Mouse (Mus musculus): ENCODE results near the gene Hat1. TPM values are rescaled to one million over a fixed set of nuclear protein-coding genes. Genes with fewer than 3 reads are reported as not detected.

Hat1 gene
- polyA plus RNA-seq, 1 experiment from 2014 or later = 121 TPM

- Histone ChIP-seq H3K4me1 (ENCODE audit: control insufficient read depth, insufficient read depth, low read length) (no peaks in the 10 kb centered on the region), H3K4me2 (ENCODE audit: low read depth, low read length) (no peak overlapping the region), H3K4me3 (ENCODE audit: low read length) (no peak overlapping the region), H3K9ac (ENCODE audit: low read length) (no peak overlapping the region), H3K27ac (ENCODE audit: low read length) (no peak overlapping the region), H3K36me3 (ENCODE audit: control insufficient read depth, insufficient read depth) (no peaks in the 10 kb centered on the region), H3K27me3 (ENCODE audit: control insufficient read depth, insufficient read depth, low read length) (no peaks in the 10 kb centered on the region), H3K9me3 (replicated peaks; ENCODE audit: control insufficient read depth, low read length) (no peaks in the 10 kb centered on the region)
- 75% methylated on average over 11 of the region's 11 CpGs for WGBS
- no peak for ATAC-seq (replicated peaks; ENCODE audit: extremely low read depth, insufficient read depth, low FRiP score)
Measured at GRCm38 (mm10) chr2:71466861-71467450, 78.2 kb downstream of the Hat1 start.

- no peak overlapping the region for H3K4me2 ChIP-seq (ENCODE audit: low read depth, low read length)
- no peaks in the 10 kb centered on the region for H3K27me3 ChIP-seq (ENCODE audit: control insufficient read depth, insufficient read depth, low read length)
- no peaks in the 10 kb centered on the region; the same call in 1 of the 2 replicates for H3K4me1 ChIP-seq (ENCODE audit: control insufficient read depth, insufficient read depth, low read length)
- H3K27ac ChIP-seq (ENCODE audit: low read length) = no peak overlapping the region
- no peak overlapping the region for H3K4me3 ChIP-seq (ENCODE audit: low read length)
- no peak overlapping the region for H3K9ac ChIP-seq (ENCODE audit: low read length)
- no peaks in the 10 kb centered on the region for H3K36me3 ChIP-seq (ENCODE audit: control insufficient read depth, insufficient read depth)
- no peaks in the 10 kb centered on the region for H3K9me3 ChIP-seq (replicated peaks; ENCODE audit: control insufficient read depth, low read length)
- ATAC-seq (replicated peaks; ENCODE audit: extremely low read depth, insufficient read depth, low FRiP score) = no peak
- WGBS = 82% methylated on average over 6 of the region's 6 CpGs
Measured at GRCm38 (mm10) chr2:71471094-71471493, 82.3 kb downstream of the Hat1 start.

- H3K4me3 ChIP-seq (ENCODE audit: low read length) = no peak overlapping the region
- H3K27ac ChIP-seq (ENCODE audit: low read length) = no peak overlapping the region
- 66% methylated on average over 7 of the region's 7 CpGs for WGBS
- H3K36me3 ChIP-seq (ENCODE audit: control insufficient read depth, insufficient read depth) = no peaks in the 10 kb centered on the region
- no peaks in the 10 kb centered on the region for H3K27me3 ChIP-seq (ENCODE audit: control insufficient read depth, insufficient read depth, low read length)
- no peak overlapping the region for H3K9ac ChIP-seq (ENCODE audit: low read length)
- H3K9me3 ChIP-seq (replicated peaks; ENCODE audit: control insufficient read depth, low read length) = peaks cover 5% of the 10 kb centered on the region
- no peak overlapping the region for H3K4me2 ChIP-seq (ENCODE audit: low read depth, low read length)
- H3K4me1 ChIP-seq (ENCODE audit: control insufficient read depth, insufficient read depth, low read length) = no peaks in the 10 kb centered on the region; the same call in 1 of the 2 replicates
- ATAC-seq (replicated peaks; ENCODE audit: extremely low read depth, insufficient read depth, low FRiP score) = no peak
Measured at GRCm38 (mm10) chr2:71473830-71474229, 85.1 kb downstream of the Hat1 start.

GRCm38 (mm10) chr2:71474345-71474744 is 85.6 kb downstream of the Hat1 start:
- H3K4me3 ChIP-seq (ENCODE audit: low read length) = no peak overlapping the region
- no peaks in the 10 kb centered on the region for H3K36me3 ChIP-seq (ENCODE audit: control insufficient read depth, insufficient read depth)
- H3K4me2 ChIP-seq (ENCODE audit: low read depth, low read length) = no peak overlapping the region
- H3K27me3 ChIP-seq (ENCODE audit: control insufficient read depth, insufficient read depth, low read length) = no peaks in the 10 kb centered on the region
- no peak overlapping the region for H3K27ac ChIP-seq (ENCODE audit: low read length)
- no peak for ATAC-seq (replicated peaks; ENCODE audit: extremely low read depth, insufficient read depth, low FRiP score)
- no peak overlapping the region for H3K9ac ChIP-seq (ENCODE audit: low read length)
- 43% methylated on average over 7 of the region's 7 CpGs for WGBS
- H3K4me1 ChIP-seq (ENCODE audit: control insufficient read depth, insufficient read depth, low read length) = no peaks in the 10 kb centered on the region; the same call in 1 of the 2 replicates
- peaks cover 5% of the 10 kb centered on the region for H3K9me3 ChIP-seq (replicated peaks; ENCODE audit: control insufficient read depth, low read length)

- Histone ChIP-seq H3K9me3 (replicated peaks; ENCODE audit: control insufficient read depth, low read length) (peaks cover 5% of the 10 kb centered on the region), H3K36me3 (ENCODE audit: control insufficient read depth, insufficient read depth) (no peaks in the 10 kb centered on the region), H3K27ac (ENCODE audit: low read length) (no peak overlapping the region), H3K4me2 (ENCODE audit: low read depth, low read length) (no peak overlapping the region), H3K27me3 (ENCODE audit: control insufficient read depth, insufficient read depth, low read length) (no peaks in the 10 kb centered on the region), H3K4me1 (ENCODE audit: control insufficient read depth, insufficient read depth, low read length) (peaks cover 3% of the 10 kb centered on the region; the same call in 1 of the 2 replicates), H3K9ac (ENCODE audit: low read length) (no peak overlapping the region), H3K4me3 (ENCODE audit: low read length) (no peak overlapping the region)
- WGBS = 77% methylated on average over 10 of the region's 10 CpGs
- ATAC-seq (replicated peaks; ENCODE audit: extremely low read depth, insufficient read depth, low FRiP score) = no peak
Measured at GRCm38 (mm10) chr2:71475311-71475710, 86.6 kb downstream of the Hat1 start.

- H3K4me3 ChIP-seq (ENCODE audit: low read length) = no peak overlapping the region
Measured at GRCm38 (mm10) chr2:71475760-71476159, 87.0 kb downstream of the Hat1 start.

GRCm38 (mm10) chr2:71477787-71478186 is 89.0 kb downstream of the Hat1 start:
- no peaks in the 10 kb centered on the region for H3K27me3 ChIP-seq (ENCODE audit: control insufficient read depth, insufficient read depth, low read length)
- no peak overlapping the region for H3K4me2 ChIP-seq (ENCODE audit: low read depth, low read length)
- H3K27ac ChIP-seq (ENCODE audit: low read length) = no peak overlapping the region
- no peak overlapping the region for H3K4me3 ChIP-seq (ENCODE audit: low read length)
- no peak for ATAC-seq (replicated peaks; ENCODE audit: extremely low read depth, insufficient read depth, low FRiP score)
- H3K9me3 ChIP-seq (replicated peaks; ENCODE audit: control insufficient read depth, low read length) = peaks cover 5% of the 10 kb centered on the region
- H3K4me1 ChIP-seq (ENCODE audit: control insufficient read depth, insufficient read depth, low read length) = peaks cover 3% of the 10 kb centered on the region; the same call in 1 of the 2 replicates
- H3K9ac ChIP-seq (ENCODE audit: low read length) = no peak overlapping the region
- no peaks in the 10 kb centered on the region for H3K36me3 ChIP-seq (ENCODE audit: control insufficient read depth, insufficient read depth)

More at GRCm38 (mm10) chr2:71475760-71476159, 87.0 kb downstream of the Hat1 start:
- H3K9me3 ChIP-seq (replicated peaks; ENCODE audit: control insufficient read depth, low read length) = peaks cover 5% of the 10 kb centered on the region
- no peak overlapping the region for H3K4me2 ChIP-seq (ENCODE audit: low read depth, low read length)
- 88% methylated on average over 4 of the region's 4 CpGs for WGBS
- H3K9ac ChIP-seq (ENCODE audit: low read length) = no peak overlapping the region
- no peaks in the 10 kb centered on the region for H3K36me3 ChIP-seq (ENCODE audit: control insufficient read depth, insufficient read depth)
- H3K27me3 ChIP-seq (ENCODE audit: control insufficient read depth, insufficient read depth, low read length) = no peaks in the 10 kb centered on the region
- ATAC-seq (replicated peaks; ENCODE audit: extremely low read depth, insufficient read depth, low FRiP score) = no peak
- peaks cover 3% of the 10 kb centered on the region; the same call in 1 of the 2 replicates for H3K4me1 ChIP-seq (ENCODE audit: control insufficient read depth, insufficient read depth, low read length)
- H3K27ac ChIP-seq (ENCODE audit: low read length) = no peak overlapping the region

- Histone ChIP-seq H3K4me2 (ENCODE audit: low read depth, low read length) (no peak overlapping the region), H3K27ac (ENCODE audit: low read length) (no peak overlapping the region), H3K27me3 (ENCODE audit: control insufficient read depth, insufficient read depth, low read length) (no peaks in the 10 kb centered on the region), H3K36me3 (ENCODE audit: control insufficient read depth, insufficient read depth) (no peaks in the 10 kb centered on the region), H3K9me3 (replicated peaks; ENCODE audit: control insufficient read depth, low read length) (peaks cover 5% of the 10 kb centered on the region), H3K4me1 (ENCODE audit: control insufficient read depth, insufficient read depth, low read length) (0 out of 2 replicates have a peak, but pooled peaks cover 3% of the 10 kb centered on the region), H3K9ac (ENCODE audit: low read length) (no peak overlapping the region), H3K4me3 (ENCODE audit: low read length) (no peak overlapping the region)
- 21% methylated on average over 7 of the region's 7 CpGs for WGBS
- no peak for ATAC-seq (replicated peaks; ENCODE audit: extremely low read depth, insufficient read depth, low FRiP score)
Measured at GRCm38 (mm10) chr2:71479917-71480316, 91.2 kb downstream of the Hat1 start.

- WGBS = 71% methylated on average over 6 of the region's 6 CpGs
- H3K9ac ChIP-seq (ENCODE audit: low read length) = no peak overlapping the region
- peaks cover 5% of the 10 kb centered on the region for H3K9me3 ChIP-seq (replicated peaks; ENCODE audit: control insufficient read depth, low read length)
- H3K27ac ChIP-seq (ENCODE audit: low read length) = no peak overlapping the region
- H3K4me1 ChIP-seq (ENCODE audit: control insufficient read depth, insufficient read depth, low read length) = 0 out of 2 replicates have a peak, but pooled peaks cover 3% of the 10 kb centered on the region
- H3K27me3 ChIP-seq (ENCODE audit: control insufficient read depth, insufficient read depth, low read length) = no peaks in the 10 kb centered on the region
- H3K4me2 ChIP-seq (ENCODE audit: low read depth, low read length) = no peak overlapping the region
- no peak for ATAC-seq (replicated peaks; ENCODE audit: extremely low read depth, insufficient read depth, low FRiP score)
- no peaks in the 10 kb centered on the region for H3K36me3 ChIP-seq (ENCODE audit: control insufficient read depth, insufficient read depth)
- no peak overlapping the region for H3K4me3 ChIP-seq (ENCODE audit: low read length)
Measured at GRCm38 (mm10) chr2:71481825-71482224, 93.1 kb downstream of the Hat1 start.

All from heart, embryonic 16.5 days (tissue).